ENCODE assay signal across 9 mouse cellular contexts in the genomic region with DNA sequence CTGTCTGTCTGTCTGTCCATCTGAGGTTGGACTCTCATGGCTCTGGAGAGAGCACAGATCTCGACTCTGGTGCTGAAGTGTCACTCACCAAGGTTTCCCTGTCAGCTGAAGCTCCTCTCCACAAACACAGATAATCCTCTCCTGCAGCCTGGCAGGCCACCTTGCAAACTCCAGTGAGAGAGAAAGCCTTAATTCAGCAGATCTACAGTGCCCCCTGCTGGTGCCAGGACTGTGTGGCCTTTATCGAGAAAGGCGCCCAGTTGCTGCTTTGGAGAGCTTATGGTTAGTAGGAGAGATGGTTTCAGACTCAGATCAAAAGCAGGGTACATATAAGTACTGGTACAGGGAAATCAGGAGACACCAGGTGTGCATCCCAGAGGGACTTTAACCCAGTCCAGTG. TPM values are rescaled to one million over a fixed set of nuclear protein-coding genes. Genes with fewer than 3 reads are reported as not detected.
DNase-seq lines count a peak whose midpoint lies in the region; ATAC-seq and TF ChIP-seq lines count a peak whose summit lies in the region.
"Had no signal": no experiment of that assay in that cellular context is flagged by ENCODE, and none has a peak within 500 bp of the region (broad histone marks: within the 10 kb centered on the region; RNA-seq: fewer than 3 reads in every experiment).

No protein-coding gene starts in this region.

- no peak overlapping the region for H3K27ac ChIP-seq in embryonic facial prominence, embryonic 12.5 days
- H3K27ac ChIP-seq: macrophage had no signal

- no peak overlapping the region for H3K4me2 ChIP-seq in embryonic facial prominence, embryonic 12.5 days (replicated peaks)

- H3K9ac ChIP-seq in embryonic facial prominence, embryonic 12.5 days: 0 out of 2 replicates have a peak overlapping the region, but pooled peaks have one; percentile 11

- peak; percentile 45 to 71 for DNase-seq in adrenal gland, postnatal 4 days (ENCODE audit: low spot score in 2 of 2)
- DNase-seq in heart, adult 9 months (ENCODE audit: low spot score in 2 of 2): peak; percentile 15 to 73
- DNase-seq in kidney, postnatal 36 days: peak; percentile 74 to 91
- peak; percentile 74 for DNase-seq in lung, adult 2 months
- DNase-seq in ovary, postnatal 14 days (ENCODE audit: low spot score): peak; percentile 73
- peak; percentile 79 to 92 for DNase-seq in thymus, postnatal 10 days (ENCODE audit: low spot score in 2 of 2)

- H3K4me3 ChIP-seq in E14TG2a.4 (replicated peaks; ENCODE audit: low read length): no peak overlapping the region
- H3K4me3 ChIP-seq in embryonic facial prominence, embryonic 12.5 days: no peak overlapping the region
- H3K4me3 ChIP-seq in lung, adult 2 months (replicated peaks; ENCODE audit: extremely low read depth, low read depth, low read length): no peak overlapping the region

- no peak for TF ChIP-seq POLR2A in lung, adult 2 months (IDR thresholded peaks at IDR 0.05; ENCODE audit: borderline replicate concordance, extremely low read depth, low read depth, low read length)

- no peaks in the 10 kb centered on the region for H3K9me3 ChIP-seq in E14TG2a.4 (ENCODE audit: low read length)
- H3K9me3 ChIP-seq in embryonic facial prominence, embryonic 12.5 days: no peaks in the 10 kb centered on the region

- peaks cover 5% of the 10 kb centered on the region for H3K27me3 ChIP-seq in E14TG2a.4 (ENCODE audit: insufficient read depth, low read length)
- no peaks in the 10 kb centered on the region for H3K27me3 ChIP-seq in embryonic facial prominence, embryonic 12.5 days

- WGBS in embryonic facial prominence, embryonic 12.5 days: 0% methylated on average over 3 of the region's 3 CpGs
- WGBS in lung, adult 2 months: 2% methylated on average over 3 of the region's 3 CpGs

- H3K4me1 ChIP-seq in E14TG2a.4 (replicated peaks; ENCODE audit: low read depth, low read length): no peaks in the 10 kb centered on the region
- H3K4me1 ChIP-seq in embryonic facial prominence, embryonic 12.5 days: no peaks in the 10 kb centered on the region
- no peaks in the 10 kb centered on the region for H3K4me1 ChIP-seq in lung, adult 2 months (ENCODE audit: control insufficient read depth, insufficient read depth, low read length)

- no peaks in the 10 kb centered on the region for H3K36me3 ChIP-seq in E14TG2a.4 (ENCODE audit: insufficient read depth, low read length)
- no peaks in the 10 kb centered on the region for H3K36me3 ChIP-seq in embryonic facial prominence, embryonic 12.5 days

- peak; percentile 88 for TF ChIP-seq CTCF in E14TG2a.4 (conservative IDR thresholded peaks at IDR 0.05; ENCODE audit: low read length)
- TF ChIP-seq CTCF in lung, adult 2 months (IDR thresholded peaks at IDR 0.05; ENCODE audit: insufficient read depth, low read length): peak; percentile 87

- ATAC-seq in embryonic facial prominence, embryonic 12.5 days (ENCODE audit: insufficient number of reproducible peaks, insufficient read depth, low FRiP score, low TSS enrichment): no peak

RNA-seq across cellular contexts. Expression of a gene that starts 13.1 kb away (rescaled TPM):
- total RNA-seq in adrenal gland, postnatal 4 days (2021): 100 to 1,000 TPM; 173 to 175 TPM
- 334 and 345 TPM in 2 replicates for polyA plus RNA-seq in embryonic facial prominence, embryonic 12.5 days (2016; fragmentation: Nextera tagmentation; extraction: Ambion mirVana)
- 21.5 and 45.6 TPM in 2 replicates for polyA plus RNA-seq in lung, adult 2 months (2012; rRNA removed)

RNA-seq across cellular contexts. Expression of a gene that starts 17.4 kb away (rescaled TPM):
- 1 to 10 TPM; 2.0 to 3.4 TPM for total RNA-seq in adrenal gland, postnatal 4 days (2021)
- polyA plus RNA-seq in embryonic facial prominence, embryonic 12.5 days (2016; fragmentation: Nextera tagmentation; extraction: Ambion mirVana): 0.20 and 0.43 TPM in 2 replicates
- polyA plus RNA-seq in lung, adult 2 months (2012; rRNA removed): 0.87 and 1.1 TPM in 2 replicates

RNA-seq across cellular contexts. Expression of a gene that starts 48.1 kb away (rescaled TPM):
- total RNA-seq in adrenal gland, postnatal 4 days (2021): 1 to 10 TPM; 4.4 to 4.6 TPM
- polyA plus RNA-seq in embryonic facial prominence, embryonic 12.5 days (2016; fragmentation: Nextera tagmentation; extraction: Ambion mirVana): 2.3 and 2.6 TPM in 2 replicates
- polyA plus RNA-seq in lung, adult 2 months (2012; rRNA removed): 3.4 TPM in 2 replicates
